Mouse (Mus musculus) liver, embryonic 13.5 days (tissue): ENCODE results near the gene Ccdc74a. TPM values are rescaled to one million over a fixed set of nuclear protein-coding genes. Genes with fewer than 3 reads are reported as not detected.

Experiments used
- ATAC-seq: fragments of 200-750 bp; cut with Nextera tagmentation; 2 replicates; pipeline ENCODE4 v1.8.0; 2017; ENCODE audit warnings: low read depth, mild to moderate bottlenecking, moderate number of reproducible peaks, moderate library complexity
- DNase-seq: peaks from one replicate; pipeline ENCODE4 v3.0.0; 2022
- H3K27ac ChIP-seq: fragments of 300-500 bp; sonication (generic); 2 replicates; pipeline ENCODE4 v1.5.1; 2015; ENCODE audit warnings: moderate library complexity, mild to moderate bottlenecking, inconsistent platforms
- H3K27me3 ChIP-seq: fragments of 300-500 bp; sonication (generic); 2 replicates; pipeline ENCODE4 v1.6.1; 2015; ENCODE audit warnings: mild to moderate bottlenecking, inconsistent platforms
- H3K36me3 ChIP-seq: fragments of 300-500 bp; sonication (generic); 2 replicates; pipeline ENCODE4 v1.6.1; 2015; ENCODE audit warnings: mild to moderate bottlenecking, inconsistent platforms
- H3K4me1 ChIP-seq: fragments of 300-500 bp; sonication (generic); replicated peaks from 2 replicates; pipeline ENCODE4 v1.6.1; 2015; ENCODE audit warnings: inconsistent platforms
- H3K4me2 ChIP-seq: fragments of 300-500 bp; sonication (generic); 2 replicates; pipeline ENCODE4 v1.6.1; 2015; ENCODE audit warnings: inconsistent platforms, mild to moderate bottlenecking, moderate library complexity
- H3K4me3 ChIP-seq: fragments of 300-500 bp; sonication (generic); replicated peaks from 2 replicates; pipeline ENCODE4 v1.5.1; 2015; ENCODE audit warnings: mild to moderate bottlenecking, inconsistent platforms
- H3K9ac ChIP-seq: fragments of 300-500 bp; sonication (generic); 2 replicates; pipeline ENCODE4 v1.6.1; 2015; ENCODE audit warnings: mild to moderate bottlenecking, inconsistent platforms
- H3K9me3 ChIP-seq: fragments of 300-500 bp; sonication (generic); replicated peaks from 2 replicates; pipeline ENCODE4 v1.6.1; 2016; ENCODE audit warnings: inconsistent platforms
- WGBS: fragments of 180-500 bp; shearing (Covaris S2); methylation state at CpG from one replicate; pipeline ENCODE4 v1.1.7; 2015; ENCODE audit not compliant: insufficient replicate concordance; 5-methylcytosine and 5-hydroxymethylcytosine counted together
- polyA plus RNA-seq: library from polyadenylated mRNA; unstranded; fragments of >200 nt; fragmentation: Nextera tagmentation; extraction: Ambion mirVana; gene quantifications from 2 replicates; pipeline ENCODE4 v1.2.1, GENCODE M21; 2015

Gene Ccdc74a
- polyA plus RNA-seq, 1 experiment from 2014 or later: 2.3 TPM

DNA sequence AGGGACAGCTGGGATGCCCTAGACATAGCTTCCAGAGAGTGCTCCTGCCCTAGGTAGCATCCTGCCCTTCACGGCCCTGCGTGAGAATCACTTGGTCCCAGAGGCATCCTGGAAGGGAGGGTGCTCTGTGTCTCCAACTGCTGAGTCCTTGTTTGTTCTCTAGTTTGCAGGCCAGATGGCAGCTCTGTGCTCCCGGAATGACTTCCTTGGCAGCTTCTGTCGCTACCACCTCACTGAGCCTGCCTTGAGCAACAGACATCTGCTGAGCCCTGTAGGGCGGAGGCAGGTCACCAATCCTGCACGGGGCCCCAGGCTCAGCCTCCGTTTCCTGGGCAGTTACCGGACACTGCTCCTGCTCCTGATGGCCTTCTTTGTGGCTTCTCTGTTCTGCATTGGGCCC lies 4.0 kb upstream of the Ccdc74a start:
- H3K27me3 ChIP-seq: no peaks in the 10 kb centered on the region
- H3K36me3 ChIP-seq: peaks cover 67% of the 10 kb centered on the region

DNA sequence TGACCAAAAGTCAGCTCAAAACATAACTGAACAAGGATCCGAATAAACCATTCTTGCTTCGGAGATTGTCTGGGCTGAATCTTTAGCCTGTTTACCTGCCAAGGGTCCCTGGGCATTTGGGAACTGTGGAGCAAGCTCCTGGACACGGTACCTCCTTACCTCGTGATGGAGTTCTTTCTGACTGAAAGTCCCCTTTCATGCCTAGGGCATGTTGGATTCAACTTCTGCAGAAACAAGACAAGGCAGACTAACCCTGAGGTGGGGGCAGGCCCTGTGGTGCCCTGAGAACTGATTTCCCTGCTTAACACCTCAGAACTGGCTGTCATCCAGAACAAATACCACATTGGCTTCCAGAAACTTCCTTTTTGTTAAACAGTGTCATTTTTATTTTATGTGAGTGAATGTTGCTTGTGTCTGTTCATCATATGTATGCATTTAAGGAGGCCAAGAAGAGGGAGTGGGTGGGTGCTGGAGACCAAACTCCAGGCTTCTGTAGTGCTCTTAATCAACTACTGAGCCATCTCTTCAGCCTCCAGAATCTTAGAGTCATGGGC lies 2.8 kb upstream of the Ccdc74a start:
- peaks cover 51% of the 10 kb centered on the region for H3K4me1 ChIP-seq
- no peaks in the 10 kb centered on the region for H3K27me3 ChIP-seq
- H3K4me2 ChIP-seq: no peak overlapping the region
- no peak for ATAC-seq
- 85% methylated on average over 4 of the region's 4 CpGs for WGBS
- no peak overlapping the region for H3K9ac ChIP-seq
- no peak for DNase-seq
- H3K27ac ChIP-seq: 0 out of 2 replicates have a peak overlapping the region, but pooled peaks have one; percentile 45
- no peaks in the 10 kb centered on the region for H3K9me3 ChIP-seq
- H3K4me3 ChIP-seq: no peak overlapping the region
- H3K36me3 ChIP-seq: peaks cover 55% of the 10 kb centered on the region

More for the DNA sequence above, 4.0 kb upstream of the Ccdc74a start:
- Histone ChIP-seq H3K9ac (no peak overlapping the region), H3K27ac (no peak overlapping the region), H3K4me2 (no peak overlapping the region), H3K4me1 (peaks cover 56% of the 10 kb centered on the region), H3K4me3 (no peak overlapping the region), H3K9me3 (no peaks in the 10 kb centered on the region)
- ATAC-seq (no peak), DNase-seq (no peak)
- 90% methylated on average over 8 of the region's 8 CpGs for WGBS

DNA sequence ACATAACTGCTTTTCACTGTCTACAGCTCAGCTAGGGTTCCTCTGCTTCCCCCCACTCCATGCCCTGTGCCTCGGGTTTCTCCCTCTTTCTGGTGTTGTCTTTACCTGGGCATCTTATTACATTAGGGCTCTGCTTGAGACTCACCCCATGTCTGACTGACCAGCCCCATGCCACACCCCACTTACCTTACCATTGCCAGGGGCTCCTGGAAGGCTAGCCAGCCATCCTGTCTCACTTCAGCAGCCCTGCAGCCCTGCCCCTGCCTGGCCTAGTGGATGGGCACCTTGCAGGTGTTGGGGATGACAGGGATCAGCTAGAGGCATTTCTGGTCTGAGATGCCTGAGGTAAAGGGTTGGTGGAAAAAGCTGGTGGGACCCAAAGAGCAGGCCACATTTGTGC lies 886 bp downstream of the Ccdc74a start:
- Histone ChIP-seq H3K27ac (no peak overlapping the region), H3K4me2 (peak overlapping the region; percentile 89), H3K9me3 (no peaks in the 10 kb centered on the region), H3K36me3 (peaks cover 45% of the 10 kb centered on the region), H3K4me3 (peak overlapping the region; percentile 58), H3K4me1 (peaks cover 37% of the 10 kb centered on the region), H3K27me3 (no peaks in the 10 kb centered on the region), H3K9ac (peak overlapping the region; percentile 76)
- 18% methylated on average over 1 of the region's 1 CpGs for WGBS
- no peak for ATAC-seq
- DNase-seq: no peak

DNA sequence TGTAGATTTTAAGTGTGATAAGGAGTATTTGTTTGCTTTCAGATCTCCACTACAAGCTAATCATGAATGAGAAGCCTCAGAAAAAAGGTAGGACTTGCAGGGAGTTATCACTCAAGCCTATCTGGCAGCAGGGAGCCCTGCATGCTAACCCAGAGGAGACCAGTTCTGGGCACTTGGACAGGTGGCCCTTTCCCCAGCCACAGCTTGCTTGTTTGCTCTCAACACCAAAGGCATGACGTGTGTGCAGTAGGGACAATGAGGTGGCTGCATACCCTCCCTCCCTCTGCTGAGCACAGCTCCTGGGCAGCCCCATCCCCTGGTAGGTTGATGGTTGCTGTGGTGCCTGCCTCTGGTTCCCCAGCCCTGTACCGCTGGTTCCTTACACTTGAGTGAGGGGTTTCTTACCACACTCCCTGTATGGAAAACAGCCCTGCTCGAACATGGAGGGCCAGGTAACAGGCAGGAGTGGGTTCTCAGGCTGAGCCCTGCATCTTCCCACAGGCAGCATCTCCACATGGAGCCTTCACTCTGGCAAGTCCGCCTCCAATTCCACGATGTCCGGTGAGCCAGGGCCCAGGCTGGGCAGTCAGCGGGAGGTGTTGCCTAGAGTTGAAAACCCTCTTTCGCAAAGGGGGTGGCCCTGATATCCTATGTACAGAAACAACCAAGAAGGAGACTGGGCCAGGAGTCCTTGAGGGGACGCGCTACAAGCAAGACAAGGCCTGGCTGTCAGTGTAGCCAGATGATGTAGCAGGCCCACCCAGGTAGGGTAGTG lies 1.5 kb downstream of the Ccdc74a start:
- Histone ChIP-seq H3K4me1 (peaks cover 37% of the 10 kb centered on the region), H3K27ac (no peak overlapping the region; the same call in 1 of the 2 replicates), H3K4me3 (no peak overlapping the region), H3K9ac (no peak overlapping the region), H3K4me2 (no peak overlapping the region), H3K36me3 (peaks cover 45% of the 10 kb centered on the region), H3K27me3 (no peaks in the 10 kb centered on the region), H3K9me3 (no peaks in the 10 kb centered on the region)
- DNase-seq (no peak), ATAC-seq (no peak)
- 87% methylated on average over 10 of the region's 10 CpGs for WGBS

DNA sequence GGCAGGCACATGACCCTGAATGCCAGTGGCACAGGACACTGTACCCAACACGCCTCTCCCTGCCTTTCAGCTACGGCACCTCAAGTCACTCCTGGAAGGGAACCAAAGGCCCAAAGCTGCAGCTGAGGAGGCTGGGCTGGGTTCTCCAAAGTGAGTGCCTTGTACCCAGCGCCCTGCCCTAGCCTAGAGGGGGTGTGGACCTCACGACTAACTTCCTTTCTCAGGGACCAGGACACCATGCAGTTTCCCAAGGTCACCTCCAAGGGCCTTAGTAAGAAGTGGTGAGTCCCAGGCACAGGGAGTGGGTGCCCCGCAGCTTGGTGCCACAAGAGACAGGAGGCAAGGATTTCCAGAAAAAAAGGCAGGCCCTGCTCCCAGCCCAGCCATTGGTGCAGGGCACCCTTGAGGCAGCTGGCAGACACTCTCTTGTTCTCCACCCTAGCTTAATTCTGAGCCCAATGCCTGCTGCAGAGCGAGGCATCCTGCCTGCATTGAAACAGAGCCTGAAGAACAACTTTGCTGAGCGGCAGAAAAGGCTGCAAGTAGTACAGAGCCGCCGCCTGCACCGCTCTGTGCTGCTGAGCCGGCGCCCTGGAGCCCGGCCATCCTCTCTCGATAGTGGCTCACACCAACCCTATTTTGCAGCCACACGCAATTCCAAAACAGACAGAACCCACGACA lies 3.8 kb downstream of the Ccdc74a start:
- 79% methylated on average over 16 of the region's 16 CpGs for WGBS
- DNase-seq: no peak
- H3K36me3 ChIP-seq: peaks cover 53% of the 10 kb centered on the region
- no peaks in the 10 kb centered on the region for H3K27me3 ChIP-seq
- H3K4me2 ChIP-seq: no peak overlapping the region
- H3K9ac ChIP-seq: no peak overlapping the region
- no peak overlapping the region for H3K27ac ChIP-seq
- H3K9me3 ChIP-seq: no peaks in the 10 kb centered on the region
- H3K4me3 ChIP-seq: no peak overlapping the region
- H3K4me1 ChIP-seq: peaks cover 31% of the 10 kb centered on the region
- no peak for ATAC-seq

DNA sequence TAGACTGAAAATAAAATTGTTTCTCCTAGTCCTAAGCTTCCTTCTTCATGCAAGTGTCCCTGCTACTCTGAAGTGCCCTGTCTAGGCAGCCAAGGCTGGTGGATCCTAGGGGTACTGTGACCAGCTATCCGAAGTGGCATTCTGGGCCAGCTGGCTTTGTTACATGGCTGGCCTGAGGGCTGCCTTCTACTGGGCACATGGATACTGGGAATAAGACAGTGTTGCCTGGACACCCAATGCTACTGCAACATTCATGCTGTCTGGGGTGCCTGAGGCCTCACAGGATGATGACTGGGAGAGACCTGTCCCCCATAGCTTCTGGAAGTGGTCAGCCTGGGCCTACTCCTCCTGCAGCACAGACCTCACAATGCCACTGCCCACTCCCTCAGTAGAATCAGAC lies 4.4 kb downstream of the Ccdc74a start:
- no peaks in the 10 kb centered on the region for H3K27me3 ChIP-seq
- no peak overlapping the region for H3K4me3 ChIP-seq
- H3K9me3 ChIP-seq: no peaks in the 10 kb centered on the region
- no peak overlapping the region for H3K9ac ChIP-seq
- 82% methylated on average over 1 of the region's 1 CpGs for WGBS
- DNase-seq (no peak), ATAC-seq (no peak)
- peaks cover 24% of the 10 kb centered on the region for H3K4me1 ChIP-seq
- H3K4me2 ChIP-seq: no peak overlapping the region
- peaks cover 60% of the 10 kb centered on the region for H3K36me3 ChIP-seq
- no peak overlapping the region for H3K27ac ChIP-seq

DNA sequence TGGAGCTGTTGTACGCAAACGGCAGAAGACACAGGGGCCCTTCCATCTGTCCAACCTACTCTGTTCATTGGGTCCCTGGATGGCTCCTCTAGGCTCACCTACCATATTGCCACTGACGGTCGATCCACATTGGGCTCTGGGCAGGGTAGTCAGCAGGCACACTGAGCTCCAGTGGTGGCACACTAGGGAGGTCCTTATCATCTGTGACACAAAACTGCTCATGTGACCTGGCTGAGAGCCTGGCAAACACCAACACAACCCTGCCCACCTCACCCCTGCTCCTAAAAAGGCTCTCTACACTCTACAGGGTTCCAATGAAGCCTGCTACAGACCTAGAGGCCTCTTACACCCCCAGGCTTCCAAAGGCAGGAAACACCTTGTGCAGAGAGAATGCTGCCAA lies 6.3 kb downstream of the Ccdc74a start:
- no peak overlapping the region for H3K27ac ChIP-seq
- H3K9ac ChIP-seq: no peak overlapping the region
- no peak overlapping the region for H3K4me3 ChIP-seq
- no peaks in the 10 kb centered on the region for H3K9me3 ChIP-seq
- no peaks in the 10 kb centered on the region for H3K27me3 ChIP-seq
- H3K36me3 ChIP-seq: peaks cover 68% of the 10 kb centered on the region
- 90% methylated on average over 4 of the region's 4 CpGs for WGBS
- ATAC-seq: no peak
- no peak for DNase-seq
- peaks cover 7% of the 10 kb centered on the region for H3K4me1 ChIP-seq
- no peak overlapping the region for H3K4me2 ChIP-seq

DNA sequence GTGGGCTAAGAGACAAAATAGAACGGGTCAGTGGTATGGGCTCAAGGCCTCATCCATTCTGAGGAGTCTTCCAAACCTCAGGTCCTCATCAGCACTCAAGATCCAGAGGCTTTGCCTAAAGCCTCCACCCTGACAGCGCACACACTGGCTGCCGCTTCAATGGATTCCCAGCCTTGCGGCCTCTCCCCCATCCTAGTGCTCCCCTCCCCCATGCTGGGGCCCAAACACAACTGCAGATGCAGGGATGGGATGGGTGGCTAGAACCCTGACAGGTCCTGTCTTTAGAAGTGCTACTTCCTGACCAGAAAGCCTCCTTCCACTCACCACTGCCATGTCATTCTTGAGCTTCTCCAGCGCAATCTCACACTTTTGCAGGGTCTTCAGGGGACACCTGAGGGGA lies 7.3 kb downstream of the Ccdc74a start:
- Histone ChIP-seq H3K4me2 (no peak overlapping the region), H3K36me3 (peaks cover 72% of the 10 kb centered on the region), H3K9ac (no peak overlapping the region), H3K4me1 (peaks cover 1% of the 10 kb centered on the region; the same call in 1 of the 2 replicates), H3K27me3 (no peaks in the 10 kb centered on the region), H3K4me3 (no peak overlapping the region), H3K9me3 (no peaks in the 10 kb centered on the region), H3K27ac (no peak overlapping the region)
- no peak for ATAC-seq
- no peak for DNase-seq
- 90% methylated on average over 5 of the region's 5 CpGs for WGBS

DNA sequence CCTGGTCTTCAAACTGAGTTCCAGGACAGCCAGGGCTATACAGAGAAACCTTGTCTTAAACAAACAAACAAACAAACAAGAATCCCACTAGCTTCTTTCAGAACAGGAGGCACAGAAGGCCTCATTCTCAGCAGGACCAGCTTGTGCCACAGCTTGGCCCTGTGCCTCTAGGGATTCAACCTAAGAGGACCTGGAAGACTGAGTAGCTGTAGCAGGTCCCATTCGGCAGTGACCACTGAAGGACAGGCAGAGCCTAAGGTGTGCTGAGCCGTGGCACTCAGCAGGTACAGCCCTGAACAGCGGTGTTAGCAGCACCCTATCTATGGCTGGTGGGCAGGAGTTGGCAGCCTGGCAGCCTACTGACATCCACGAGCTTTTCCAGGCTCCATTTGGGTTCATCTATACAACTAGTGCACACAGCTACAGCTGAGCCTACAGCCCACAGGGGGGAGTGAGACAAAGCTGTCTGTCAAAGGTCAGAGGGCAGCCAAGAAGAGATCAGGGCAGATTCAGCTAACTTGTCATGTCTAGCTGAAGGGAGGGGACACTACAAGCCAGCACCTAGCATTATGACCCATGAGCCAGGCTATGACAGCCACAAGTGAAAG lies 8.0 kb downstream of the Ccdc74a start:
- H3K27ac ChIP-seq: no peak overlapping the region
- H3K27me3 ChIP-seq: no peaks in the 10 kb centered on the region
- no peak overlapping the region for H3K9ac ChIP-seq
- WGBS: 85% methylated on average over 4 of the region's 4 CpGs
- no peaks in the 10 kb centered on the region for H3K9me3 ChIP-seq
- no peak overlapping the region for H3K4me3 ChIP-seq
- H3K36me3 ChIP-seq: peaks cover 74% of the 10 kb centered on the region
- no peaks in the 10 kb centered on the region for H3K4me1 ChIP-seq
- ATAC-seq (no peak), DNase-seq (no peak)
- no peak overlapping the region for H3K4me2 ChIP-seq

DNA sequence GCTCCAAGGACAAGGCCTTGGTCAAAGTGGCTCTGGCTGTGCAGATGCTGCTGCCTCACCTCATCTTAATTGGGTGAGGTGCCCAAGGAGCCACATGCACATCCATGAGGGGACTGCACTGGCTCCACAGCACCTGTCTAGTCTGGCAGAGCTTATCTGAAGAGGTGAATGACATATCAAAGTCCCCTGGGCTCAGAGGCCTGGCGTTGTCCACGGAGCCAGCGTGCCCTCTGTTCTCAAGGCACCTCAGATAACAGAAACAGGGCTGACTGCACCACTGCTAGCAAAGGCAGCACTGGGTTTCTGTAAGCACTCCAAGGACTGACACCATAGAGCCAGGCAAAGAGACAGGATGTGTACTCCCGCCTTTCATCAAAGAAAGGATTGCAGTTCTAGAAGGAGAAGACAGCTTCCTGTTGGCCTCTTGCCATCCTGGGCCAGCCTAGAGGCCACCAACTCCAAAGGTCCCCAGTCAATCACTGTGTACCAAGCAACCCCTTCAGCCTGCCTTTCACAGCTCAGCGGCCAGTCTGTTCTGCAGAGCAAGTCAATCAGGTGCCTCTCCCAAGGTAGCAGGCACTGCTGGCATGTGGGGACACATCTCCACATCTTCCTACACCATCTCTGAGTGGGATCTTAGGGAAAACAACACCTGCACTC lies 10.1 kb downstream of the Ccdc74a start:
- H3K36me3 ChIP-seq: peaks cover 72% of the 10 kb centered on the region

DNA sequence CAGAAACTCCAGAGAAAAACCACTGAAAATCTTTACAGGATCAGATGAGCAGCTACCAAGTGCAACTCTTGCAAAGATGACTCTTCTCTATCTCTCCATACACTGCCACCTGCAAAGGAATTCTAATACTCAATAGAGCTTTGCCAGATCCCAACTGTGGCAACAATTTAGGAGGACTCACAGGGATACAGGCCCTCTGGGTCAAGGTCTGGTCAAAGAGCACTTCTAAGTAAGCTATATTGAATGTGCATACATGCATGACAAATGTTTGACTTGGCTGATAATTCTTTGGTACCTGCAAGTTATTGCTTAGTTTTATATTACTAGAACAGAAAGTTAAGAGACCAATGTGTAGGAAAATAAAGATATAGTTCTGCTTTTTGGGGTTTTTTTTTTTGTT lies 19.3 kb downstream of the Ccdc74a start:
- no peaks in the 10 kb centered on the region for H3K9me3 ChIP-seq
- no peak overlapping the region for H3K4me3 ChIP-seq
- DNase-seq: no peak
- peaks cover 11% of the 10 kb centered on the region for H3K4me1 ChIP-seq
- H3K27me3 ChIP-seq: no peaks in the 10 kb centered on the region
- no peak for ATAC-seq
- peaks cover 71% of the 10 kb centered on the region for H3K36me3 ChIP-seq
- no peak overlapping the region for H3K9ac ChIP-seq
- H3K27ac ChIP-seq: no peak overlapping the region
- H3K4me2 ChIP-seq: no peak overlapping the region

More for the DNA sequence above, 10.1 kb downstream of the Ccdc74a start:
- Histone ChIP-seq H3K27me3 (no peaks in the 10 kb centered on the region), H3K27ac (no peak overlapping the region), H3K4me3 (no peak overlapping the region), H3K9me3 (no peaks in the 10 kb centered on the region), H3K4me1 (no peaks in the 10 kb centered on the region), H3K9ac (no peak overlapping the region), H3K4me2 (no peak overlapping the region)
- no peak for DNase-seq
- ATAC-seq: no peak
- 67% methylated on average over 5 of the region's 5 CpGs for WGBS
